Mouse (Mus musculus): ENCODE results near the gene Gpcpd1.

The Gpcpd1 gene

GRCm38 (mm10) chr2:132493184-132493583 lies 94.3 kb downstream of the Gpcpd1 start:
- in situ Hi-C loops (cut with MboI, MseI) = loop anchor here (10.0 kb wide), 1 partner anchor 188 kb away; no protein-coding TSS in a partner anchor

- in situ Hi-C loops (cut with MboI, MseI) = no loop called here
Measured at GRCm38 (mm10) chr2:132485454-132485853, 102.1 kb downstream of the Gpcpd1 start.

GRCm38 (mm10) chr2:132481547-132481946 lies 106.0 kb downstream of the Gpcpd1 start:
- in situ Hi-C loops (cut with MboI, MseI) = no loop called here
